In genomic region chr5:32735779-32736178, GRCm38 (mm10) we compare ENCODE assay signal across 14 mouse cellular contexts.
DNase-seq lines count a peak whose midpoint lies in the region.
"Had no signal": no experiment of that assay in that cellular context is flagged by ENCODE, and none has a peak within 500 bp of the region (broad histone marks: within the 10 kb centered on the region; RNA-seq: fewer than 3 reads in every experiment).

No protein-coding gene starts in this region.

- DNase-seq in cerebellum, adult 11-12 months = peak; percentile 52
- DNase-seq in cerebellum, adult 9-10 months = no peak
- peak; percentile 28 for DNase-seq in fat pad, adult 2 months (ENCODE audit: extremely low read depth, low read depth, low spot score)
- DNase-seq in lung, postnatal 10 days = peak; percentile 31
- peak; percentile 41 to 63 for DNase-seq in lung, postnatal 4 days
- no peak for DNase-seq in left cerebral cortex, adult 11 months (ENCODE audit: low spot score)
- DNase-seq in right cerebral cortex, postnatal 10 days (ENCODE audit: low spot score in 2 of 2) = no peak
- DNase-seq: adrenal gland, adult 8-10 months; B cell, adult 2 months; cerebellum, adult 8-10 months; embryo, embryonic 11 days; gastrocnemius, postnatal 36 days; heart, adult 11 months; heart, postnatal 36 days had no signal

Comparison
In these comparisons a context has a peak if more than half of its experiments do, and no peak if none do; other contexts are left out.
1. DNase-seq: peak in cerebellum, adult 11-12 months (single experiment), fat pad, adult 2 months (single experiment), lung, postnatal 10 days (single experiment) and lung, postnatal 4 days (2 of 2); none in cerebellum, adult 9-10 months (single experiment), left cerebral cortex, adult 11 months (single experiment) and right cerebral cortex, postnatal 10 days (0 of 2).